In the genomic region with DNA sequence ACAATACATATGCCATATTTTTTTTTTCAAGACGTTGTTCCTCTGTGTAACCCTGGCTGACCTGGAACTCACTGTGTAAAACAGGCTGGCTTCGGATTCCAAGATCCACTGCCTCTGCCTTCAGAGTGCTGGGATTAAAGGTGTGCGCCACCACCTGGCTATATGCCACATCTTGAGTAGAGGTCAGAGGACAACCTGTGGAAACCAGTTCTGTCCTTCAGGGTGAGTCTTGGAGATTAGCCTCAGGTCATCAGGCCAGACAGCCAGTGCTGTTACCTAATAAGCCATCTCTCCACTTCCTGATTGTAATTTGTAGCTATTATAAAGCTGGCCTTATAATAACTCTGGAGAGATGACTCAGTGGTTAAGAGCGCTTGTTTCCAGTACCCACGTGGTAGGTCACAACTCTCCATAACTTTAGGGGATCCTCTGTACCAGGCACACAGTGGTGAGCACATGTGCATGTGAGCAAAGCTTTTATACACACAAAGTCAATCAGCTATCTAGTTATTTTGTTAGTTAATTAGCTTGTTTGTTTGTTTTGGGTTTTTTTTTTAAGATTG, we compare ENCODE assay signal across 16 mouse cellular contexts. TPM values are rescaled to one million over a fixed set of nuclear protein-coding genes. Genes with fewer than 3 reads are reported as not detected.
A peak's percentile ranks its signal among the peaks of the same experiment; 100 is the strongest.
DNase-seq lines count a peak whose midpoint lies in the region; ATAC-seq and TF ChIP-seq lines count a peak whose summit lies in the region.
"Had no signal": no experiment of that assay in that cellular context is flagged by ENCODE, and none has a peak within 500 bp of the region (broad histone marks: within the 10 kb centered on the region; RNA-seq: fewer than 3 reads in every experiment).

No protein-coding gene starts in this region.

- peak overlapping the region; percentile 40 for H3K27ac ChIP-seq in bone marrow macrophage, adult 2 months (ENCODE audit: insufficient read depth, low read depth, low read length)
- no peak overlapping the region for H3K27ac ChIP-seq in hindbrain, embryonic 16.5 days (ENCODE audit: low read depth, low read length)
- H3K27ac ChIP-seq: embryonic facial prominence, embryonic 15.5 days; forebrain, embryonic 12.5 days; hindbrain, embryonic 13.5 days; left cerebral cortex, adult 2 months had no signal

- no peaks in the 10 kb centered on the region for H3K36me3 ChIP-seq in hindbrain, embryonic 16.5 days (ENCODE audit: control insufficient read depth, insufficient read depth, low read length)
- H3K36me3 ChIP-seq: embryonic facial prominence, embryonic 15.5 days; forebrain, embryonic 12.5 days; hindbrain, embryonic 13.5 days had no signal

- no peak for TF ChIP-seq POLR2A in lung, adult 2 months (IDR thresholded peaks at IDR 0.05; ENCODE audit: borderline replicate concordance, extremely low read depth, low read depth, low read length)
- TF ChIP-seq POLR2A in bone marrow macrophage, adult 2 months (IDR thresholded peaks at IDR 0.05; ENCODE audit: borderline replicate concordance, low read depth, low read length), result no peak

- peaks cover 19% of the 10 kb centered on the region for H3K4me1 ChIP-seq in lung, adult 2 months (ENCODE audit: control insufficient read depth, insufficient read depth, low read length)
- peaks cover 33% of the 10 kb centered on the region for H3K4me1 ChIP-seq in bone marrow macrophage, adult 2 months (ENCODE audit: control insufficient read depth, insufficient read depth, low read length)
- no peaks in the 10 kb centered on the region for H3K4me1 ChIP-seq in hindbrain, embryonic 16.5 days (ENCODE audit: control insufficient read depth, insufficient read depth, low read depth, low read length)
- H3K4me1 ChIP-seq: hindbrain, embryonic 13.5 days had no signal

- no peaks in the 10 kb centered on the region for H3K27me3 ChIP-seq in hindbrain, embryonic 16.5 days (replicated peaks; ENCODE audit: control insufficient read depth, insufficient read depth, low read length)
- H3K27me3 ChIP-seq: embryonic facial prominence, embryonic 15.5 days; forebrain, embryonic 12.5 days; hindbrain, embryonic 13.5 days had no signal

- peak; percentile 41 for DNase-seq in lung, postnatal 36 days
- no peak for DNase-seq in lung, adult 2 months
- DNase-seq in kidney, postnatal 10 days, result peak; percentile 46
- DNase-seq in frontal cortex, adult 2 months (ENCODE audit: extremely low spot score in 1 of 2, low spot score in 1 of 2), result no peak
- DNase-seq: adrenal gland, adult 8-10 months; cerebellum, adult 8-10 months; heart, adult 2 months; retina, postnatal 1 day; thymus, adult 2 months had no signal

- WGBS in lung, adult 2 months, result 58% methylated on average over 5 of the region's 5 CpGs
- 88% methylated on average over 5 of the region's 5 CpGs for WGBS in hindbrain, embryonic 16.5 days

- H3K9ac ChIP-seq in hindbrain, embryonic 16.5 days (ENCODE audit: low read depth, low read length), result no peak overlapping the region
- H3K9ac ChIP-seq: embryonic facial prominence, embryonic 15.5 days; forebrain, embryonic 12.5 days; hindbrain, embryonic 13.5 days had no signal

- H3K4me3 ChIP-seq in lung, adult 2 months (replicated peaks; ENCODE audit: extremely low read depth, low read depth, low read length), result no peak overlapping the region
- H3K4me3 ChIP-seq in bone marrow macrophage, adult 2 months (ENCODE audit: insufficient read depth, low read length), result no peak overlapping the region
- H3K4me3 ChIP-seq in hindbrain, embryonic 16.5 days (ENCODE audit: low read length), result no peak overlapping the region
- H3K4me3 ChIP-seq: embryonic facial prominence, embryonic 15.5 days; forebrain, embryonic 12.5 days; heart, adult 2 months; hindbrain, embryonic 13.5 days; left cerebral cortex, adult 2 months had no signal

- H3K9me3 ChIP-seq in hindbrain, embryonic 16.5 days (ENCODE audit: control insufficient read depth, low read length), result no peaks in the 10 kb centered on the region
- H3K9me3 ChIP-seq: embryonic facial prominence, embryonic 15.5 days; forebrain, embryonic 12.5 days; hindbrain, embryonic 13.5 days had no signal

- H3K4me2 ChIP-seq in hindbrain, embryonic 16.5 days (ENCODE audit: low read length), result no peak overlapping the region
- H3K4me2 ChIP-seq: embryonic facial prominence, embryonic 15.5 days; forebrain, embryonic 12.5 days; hindbrain, embryonic 13.5 days had no signal

- ATAC-seq in megakaryocyte, adult 5-6 weeks (ENCODE audit: poor library complexity, severe bottlenecking), result no peak
- ATAC-seq in hindbrain, embryonic 16.5 days, result no peak

- TF ChIP-seq CTCF in lung, adult 2 months (IDR thresholded peaks at IDR 0.05; ENCODE audit: insufficient read depth, low read length), result no peak
- no peak for TF ChIP-seq CTCF in bone marrow macrophage, adult 2 months (IDR thresholded peaks at IDR 0.05; ENCODE audit: low read depth, low read length)

RNA-seq across cellular contexts. Expression of a gene that starts 15.1 kb away (rescaled TPM):
- 19.3 and 19.9 TPM in 2 replicates for polyA plus RNA-seq in lung, adult 2 months (2012; rRNA removed)
- polyA plus RNA-seq in bone marrow macrophage, adult 2 months (2012; ENCODE audit: insufficient read depth, insufficient read length, missing spikeins), result 35.1 and 38.2 TPM in 2 replicates
- polyA plus RNA-seq in frontal cortex, adult 2 months (2012; rRNA removed), result 61.3 and 69.0 TPM in 2 replicates
- total RNA-seq in megakaryocyte, adult 5-6 weeks (2015), result 28.1 and 31.0 TPM in 2 replicates
- 49.2 and 59.5 TPM in 2 replicates for total RNA-seq in megakaryocyte, adult 5-6 weeks (2017)
- 28.7 and 33.9 TPM in 2 replicates for polyA plus RNA-seq in hindbrain, embryonic 16.5 days (2015; fragmentation: Nextera tagmentation; extraction: Ambion mirVana)

RNA-seq across cellular contexts. Expression of a gene that starts 15.9 kb away (rescaled TPM):
- 8.8 and 10.9 TPM in 2 replicates for polyA plus RNA-seq in lung, adult 2 months (2012; rRNA removed)
- polyA plus RNA-seq in bone marrow macrophage, adult 2 months (2012; ENCODE audit: insufficient read depth, insufficient read length, missing spikeins), result 24.9 and 27.6 TPM in 2 replicates
- polyA plus RNA-seq in frontal cortex, adult 2 months (2012; rRNA removed), result 57.1 and 58.9 TPM in 2 replicates
- 40.4 and 41.6 TPM in 2 replicates for total RNA-seq in megakaryocyte, adult 5-6 weeks (2015)
- total RNA-seq in megakaryocyte, adult 5-6 weeks (2017), result 27.2 and 33.9 TPM in 2 replicates
- polyA plus RNA-seq in hindbrain, embryonic 16.5 days (2015; fragmentation: Nextera tagmentation; extraction: Ambion mirVana), result 55.7 and 58.4 TPM in 2 replicates

Comparison
In these comparisons a context has a peak if more than half of its experiments do, and no peak if none do; other contexts are left out.
1. DNase-seq: peak in lung, postnatal 36 days (single experiment) and kidney, postnatal 10 days (single experiment); none in lung, adult 2 months (single experiment) and frontal cortex, adult 2 months (0 of 2).